Mouse (Mus musculus) intestine, embryonic 14.5 days (tissue): ENCODE data around the gene Ccl17. TPM values are rescaled to one million over a fixed set of nuclear protein-coding genes. Genes with fewer than 3 reads are reported as not detected.
A peak's percentile ranks its signal among the peaks of the same experiment; 100 is the strongest.
"Not testable (repeated sequence)": the region's sequence is repeated elsewhere in the genome, so short reads cannot be mapped to it uniquely, and the experiment has no call there.

Experiments
- ATAC-seq: fragments of 200-750 bp; cut with Nextera tagmentation; replicated peaks from 2 replicates; pipeline ENCODE4 v1.8.0; 2017; ENCODE audit warnings: low read depth, moderate number of reproducible peaks, moderate TSS enrichment, moderate library complexity; ENCODE audit not compliant: low FRiP score, low TSS enrichment
- DNase-seq: peaks from one replicate; pipeline ENCODE4 v3.0.0-alpha.2; 2018; ENCODE audit warnings: low spot score
- H3K27ac ChIP-seq: fragments of 300-500 bp; sonication (generic); 2 replicates; pipeline ENCODE4 v1.5.1; 2014; ENCODE audit warnings: low read depth, mild to moderate bottlenecking, control low read depth
- H3K27me3 ChIP-seq: fragments of 300-500 bp; sonication (generic); replicated peaks from 2 replicates; pipeline ENCODE4 v1.6.1; 2014; ENCODE audit warnings: low read length, control low read depth; ENCODE audit not compliant: control insufficient read depth, insufficient read depth
- H3K36me3 ChIP-seq: fragments of 300-500 bp; sonication (generic); 2 replicates; pipeline ENCODE4 v1.6.1; 2014; ENCODE audit warnings: low read length, control low read depth; ENCODE audit not compliant: control insufficient read depth, insufficient read depth
- H3K4me1 ChIP-seq: fragments of 300-500 bp; sonication (generic); replicated peaks from 2 replicates; pipeline ENCODE4 v1.6.1; 2014; ENCODE audit warnings: low read length, control low read depth, mixed read lengths; ENCODE audit not compliant: control insufficient read depth, insufficient read depth
- H3K4me2 ChIP-seq: fragments of 300-500 bp; sonication (generic); 2 replicates; pipeline ENCODE4 v1.6.1; 2014; ENCODE audit warnings: low read length
- H3K4me3 ChIP-seq: fragments of 300-500 bp; sonication (generic); 2 replicates; pipeline ENCODE4 v1.5.1; 2014; ENCODE audit warnings: low read depth, low read length, control low read depth, mixed read lengths
- H3K9ac ChIP-seq: fragments of 300-500 bp; sonication (generic); 2 replicates; pipeline ENCODE4 v1.6.1; 2014; ENCODE audit warnings: mild to moderate bottlenecking, low read length
- H3K9me3 ChIP-seq: fragments of 300-500 bp; sonication (generic); 2 replicates; pipeline ENCODE4 v1.6.1; 2016; ENCODE audit warnings: low read length, control low read depth; ENCODE audit not compliant: control insufficient read depth
- WGBS: fragments of 180-500 bp; shearing (Covaris S2); extraction: QIAGEN DNeasy Blood & Tissue Kit; methylation state at CpG from one replicate; pipeline ENCODE4 v1.1.7; 2014; 5-methylcytosine and 5-hydroxymethylcytosine counted together
- polyA plus RNA-seq: library from polyadenylated mRNA; unstranded; fragments of >200 nt; fragmentation: Nextera tagmentation; extraction: Ambion mirVana; gene quantifications from 2 replicates; pipeline ENCODE4 v1.2.1, GENCODE M21; 2014

Ccl17 gene
- polyA plus RNA-seq, 1 experiment from 2014 or later = not detected

- not testable (repeated sequence) for H3K9me3 ChIP-seq, ATAC-seq, H3K9ac ChIP-seq, DNase-seq, H3K4me2 ChIP-seq, H3K4me3 ChIP-seq, H3K27ac ChIP-seq, H3K27me3 ChIP-seq
- Histone ChIP-seq H3K4me1 (peaks cover 11% of the 10 kb centered on the region), H3K36me3 (peaks cover 28% of the 10 kb centered on the region)
- WGBS = 74% methylated on average over 7 of the region's 7 CpGs
Measured at GRCm38 (mm10) chr8:94833901-94834405, 23.7 kb downstream of the Ccl17 start.

- not testable (repeated sequence) for ATAC-seq, H3K9ac ChIP-seq, H3K9me3 ChIP-seq, H3K27me3 ChIP-seq, H3K27ac ChIP-seq, DNase-seq, H3K4me2 ChIP-seq, H3K4me3 ChIP-seq
- peaks cover 19% of the 10 kb centered on the region for H3K36me3 ChIP-seq
- H3K4me1 ChIP-seq = peaks cover 15% of the 10 kb centered on the region
- 95% methylated on average over 13 of the region's 13 CpGs for WGBS
Measured at GRCm38 (mm10) chr8:94835751-94836150, 25.5 kb downstream of the Ccl17 start.

- Histone ChIP-seq H3K9me3 (no peaks in the 10 kb centered on the region), H3K27me3 (no peaks in the 10 kb centered on the region), H3K36me3 (peaks cover 11% of the 10 kb centered on the region), H3K27ac (no peak overlapping the region), H3K4me2 (peak overlapping the region; percentile 92), H3K4me1 (peaks cover 15% of the 10 kb centered on the region), H3K4me3 (peak overlapping the region; percentile 96), H3K9ac (peak overlapping the region; percentile 94)
- DNase-seq = no peak
- ATAC-seq = no peak
- WGBS = 60% methylated on average over 11 of the region's 11 CpGs
Measured at GRCm38 (mm10) chr8:94836456-94837240, 26.4 kb downstream of the Ccl17 start.

- H3K27ac ChIP-seq = peak within 1 kb of the TSS; percentile 88
- H3K27me3 ChIP-seq = no peaks in the 10 kb centered on the region
- peak within 1 kb of the TSS; percentile 96 for H3K4me3 ChIP-seq
- H3K9me3 ChIP-seq = no peaks in the 10 kb centered on the region
- under 1% methylated on average over 82 of the region's 82 CpGs for WGBS
- H3K36me3 ChIP-seq = no peaks in the 10 kb centered on the region
- H3K4me2 ChIP-seq = peak within 1 kb of the TSS; percentile 92
- peak within 1 kb of the TSS; percentile 94 for H3K9ac ChIP-seq
- DNase-seq (peak; percentile 95), ATAC-seq (peak; percentile 98)
- H3K4me1 ChIP-seq = peaks cover 15% of the 10 kb centered on the region
Measured at GRCm38 (mm10) chr8:94837662-94838574, 27.7 kb downstream of the Ccl17 start, which contains the start of the genes Coq9 and Ciapin1. Gene Coq9 (plus strand): TSS chr8:94838321. Gene Ciapin1 (minus strand): TSS chr8:94838358.

- no peaks in the 10 kb centered on the region for H3K27me3 ChIP-seq
- H3K36me3 ChIP-seq = peaks cover 4% of the 10 kb centered on the region; the same call in 1 of the 2 replicates
- H3K9ac ChIP-seq = peak overlapping the region; percentile 94
- peak overlapping the region; percentile 88 for H3K27ac ChIP-seq
- peak overlapping the region; percentile 92 for H3K4me2 ChIP-seq
- DNase-seq (no peak), ATAC-seq (peak; percentile 72)
- H3K9me3 ChIP-seq = no peaks in the 10 kb centered on the region
- peaks cover 15% of the 10 kb centered on the region for H3K4me1 ChIP-seq
- H3K4me3 ChIP-seq = peak overlapping the region; percentile 96
- under 1% methylated on average over 24 of the region's 24 CpGs for WGBS
Measured at GRCm38 (mm10) chr8:94838600-94838999, 28.3 kb downstream of the Ccl17 start.

- H3K27me3 ChIP-seq = no peaks in the 10 kb centered on the region
- peaks cover 15% of the 10 kb centered on the region for H3K4me1 ChIP-seq
- H3K4me2 ChIP-seq = no peak overlapping the region
- H3K36me3 ChIP-seq = peaks cover 27% of the 10 kb centered on the region
- no peaks in the 10 kb centered on the region for H3K9me3 ChIP-seq
- 57% methylated on average over 2 of the region's 2 CpGs for WGBS
- no peak overlapping the region for H3K27ac ChIP-seq
- no peak for DNase-seq
- no peak overlapping the region for H3K9ac ChIP-seq
- H3K4me3 ChIP-seq = no peak overlapping the region
- ATAC-seq = no peak
Measured at GRCm38 (mm10) chr8:94841183-94841582, 30.9 kb downstream of the Ccl17 start.

- Histone ChIP-seq H3K4me2 (no peak overlapping the region), H3K36me3 (peaks cover 85% of the 10 kb centered on the region)
Measured at GRCm38 (mm10) chr8:94850049-94850448, 39.8 kb downstream of the Ccl17 start.

GRCm38 (mm10) chr8:94854761-94855160 is 44.5 kb downstream of the Ccl17 start:
- not testable (repeated sequence) for H3K4me3 ChIP-seq, H3K27me3 ChIP-seq, H3K4me2 ChIP-seq, H3K27ac ChIP-seq, DNase-seq, ATAC-seq, H3K9ac ChIP-seq, H3K9me3 ChIP-seq
- Histone ChIP-seq H3K36me3 (peaks cover 50% of the 10 kb centered on the region), H3K4me1 (peaks cover 13% of the 10 kb centered on the region; the same call in 1 of the 2 replicates)
- WGBS = 90% methylated on average over 11 of the region's 11 CpGs

More at GRCm38 (mm10) chr8:94850049-94850448, 39.8 kb downstream of the Ccl17 start:
- ATAC-seq (no peak), DNase-seq (no peak)
- H3K9me3 ChIP-seq = no peaks in the 10 kb centered on the region
- H3K27me3 ChIP-seq = no peaks in the 10 kb centered on the region
- WGBS = 88% methylated on average over 5 of the region's 5 CpGs
- no peaks in the 10 kb centered on the region for H3K4me1 ChIP-seq
- no peak overlapping the region for H3K9ac ChIP-seq
- H3K27ac ChIP-seq = no peak overlapping the region
- H3K4me3 ChIP-seq = no peak overlapping the region
